Mouse (Mus musculus) heart, adult 8-10 months (tissue): ENCODE data around the gene Rtkn. TPM values are rescaled to one million over a fixed set of nuclear protein-coding genes. Genes with fewer than 3 reads are reported as not detected.

Source experiments
- DNase-seq: peaks from one replicate; pipeline ENCODE4 v3.0.0; 2022; ENCODE audit warnings: low spot score
- total RNA-seq, 4 experiments: library from RNA; stranded (reverse); gene quantifications; 2 replicates each; pipeline ENCODE4 v1.2.4; 2022

Gene Rtkn
- total RNA-seq, 4 experiments from 2014 or later: 4.8 to 5.4 (median 5.3) TPM

DNA sequence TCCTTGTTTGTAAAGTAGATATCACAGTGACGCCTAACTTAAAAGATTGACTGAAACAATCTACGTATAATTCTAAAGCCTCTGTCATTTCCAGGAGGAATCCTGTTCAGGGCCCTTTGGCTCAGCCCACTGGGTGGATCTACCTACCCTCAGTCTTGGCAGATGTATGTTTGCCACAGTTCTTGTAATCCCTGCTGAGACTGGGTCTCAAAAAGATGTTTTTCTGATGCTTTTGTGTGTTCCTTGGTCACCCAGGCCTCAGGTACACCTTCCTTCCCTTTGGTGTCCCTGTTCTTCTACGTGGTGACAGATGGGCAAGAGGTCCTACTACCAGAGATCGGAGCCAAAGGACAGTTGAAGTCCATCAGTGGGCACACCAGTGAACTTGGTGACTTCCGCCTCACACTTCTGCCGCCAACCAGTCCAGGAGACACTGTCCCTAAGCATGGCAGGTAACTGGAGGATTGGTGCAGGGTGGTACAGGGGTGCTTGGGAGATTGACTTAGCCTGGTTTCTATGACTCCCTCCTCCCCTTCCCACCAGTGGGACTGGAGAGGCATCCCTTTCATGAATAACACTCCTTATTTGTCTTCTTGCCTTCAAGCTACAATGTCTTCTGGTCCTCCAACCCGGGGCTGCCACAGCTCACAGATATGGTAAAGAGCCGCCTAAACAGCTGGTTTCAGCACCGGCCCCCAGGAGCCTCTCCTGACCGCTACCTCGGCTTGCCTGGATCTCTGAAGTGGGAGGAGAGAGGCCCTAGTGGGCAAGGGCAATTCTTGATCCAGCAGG, 18.7 kb upstream of the Rtkn start:
- DNase-seq: no peak

DNA sequence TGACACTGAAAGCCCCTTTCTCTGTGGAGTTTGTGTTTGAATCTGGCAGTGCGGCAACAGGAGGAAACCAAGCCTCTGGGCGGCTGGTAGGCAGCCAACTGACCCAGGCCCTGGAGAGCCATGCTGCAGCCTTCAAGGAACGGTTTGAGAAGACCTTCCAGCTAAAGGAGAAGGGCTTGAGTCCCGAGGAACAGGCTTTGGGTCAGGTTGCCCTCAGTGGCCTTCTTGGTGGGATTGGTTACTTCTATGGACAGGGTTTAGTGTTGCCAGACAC, 18.2 kb upstream of the Rtkn start:
- DNase-seq: no peak

DNA sequence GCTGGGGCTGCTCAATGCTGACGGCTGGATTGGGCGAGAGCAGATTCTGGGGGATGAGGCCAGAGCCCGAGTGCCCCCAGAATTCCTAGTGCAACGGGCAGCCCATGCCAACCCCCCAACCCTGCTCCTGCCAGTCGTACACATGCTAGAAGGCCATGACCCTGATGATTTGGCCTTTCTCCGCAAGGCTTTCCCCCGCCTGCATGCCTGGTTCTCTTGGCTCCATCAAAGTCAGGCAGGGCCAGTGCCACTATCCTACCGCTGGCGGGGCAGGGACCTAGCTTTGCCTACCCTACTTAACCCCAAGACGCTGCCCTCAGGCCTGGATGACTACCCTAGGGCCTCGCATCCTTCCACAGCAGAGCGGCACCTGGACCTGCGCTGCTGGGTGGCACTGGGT, 17.6 kb upstream of the Rtkn start:
- no peak for DNase-seq

DNA sequence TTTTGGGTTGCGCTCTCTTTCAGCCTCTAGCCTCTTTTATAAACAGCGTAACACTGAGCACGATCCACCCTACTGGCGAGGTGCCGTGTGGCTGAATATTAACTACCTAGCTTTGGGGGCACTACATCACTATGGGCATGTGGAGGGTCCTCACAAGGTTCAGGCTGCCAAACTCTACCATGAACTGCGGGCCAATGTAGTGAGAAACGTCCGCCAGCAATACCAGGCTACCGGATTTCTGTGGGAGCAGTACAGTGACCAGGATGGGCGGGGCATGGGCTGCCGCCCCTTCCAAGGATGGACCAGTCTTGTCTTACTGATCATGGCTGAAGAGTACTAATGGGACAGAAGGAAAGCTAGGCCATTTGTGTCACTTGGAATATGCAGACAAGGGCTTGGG, 16.9 kb upstream of the Rtkn start:
- no peak for DNase-seq

DNA sequence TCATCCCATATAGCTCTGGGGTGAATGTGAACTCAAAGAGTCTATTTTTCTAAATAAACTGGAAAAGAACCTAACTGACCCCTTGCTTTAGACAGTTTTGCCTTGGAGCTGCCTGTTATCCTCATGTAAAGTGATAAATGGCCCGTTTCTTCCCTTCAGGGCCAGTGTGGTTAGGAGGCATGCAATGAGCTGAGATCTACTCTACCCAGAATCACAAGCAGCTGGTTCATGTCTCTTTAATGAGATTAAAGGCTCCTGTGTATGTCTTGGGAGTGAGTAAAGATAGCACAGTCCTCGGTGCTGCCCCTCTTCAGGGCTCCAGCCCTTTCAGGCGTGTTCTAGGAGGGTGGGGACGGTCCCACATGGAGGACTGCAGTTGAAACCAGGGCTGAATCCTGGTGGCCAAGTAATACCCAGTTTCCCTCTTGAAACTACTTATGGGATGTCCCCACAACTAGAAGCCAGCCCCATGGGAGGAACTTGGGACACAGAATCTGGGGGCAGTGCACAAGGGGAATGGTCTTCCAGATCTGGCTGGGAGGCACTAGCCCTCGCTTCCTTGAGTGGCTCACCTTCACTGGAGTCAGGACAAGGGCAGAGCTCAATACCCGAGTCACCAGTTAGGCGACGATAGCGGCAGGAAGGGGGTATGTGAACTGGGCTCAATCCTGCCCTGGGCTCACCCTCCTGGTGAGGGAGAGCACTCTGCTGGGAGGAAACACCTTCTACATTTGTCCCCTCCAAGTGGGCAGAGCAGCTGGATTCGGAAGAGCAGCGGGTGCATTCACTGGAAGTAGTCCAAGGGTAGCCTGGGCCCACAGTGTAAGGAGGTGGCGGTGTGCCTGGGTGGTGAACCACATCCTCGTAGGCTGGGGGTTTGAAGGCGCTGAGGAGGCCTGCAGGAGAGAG, 16.2 kb upstream of the Rtkn start:
- DNase-seq: no peak

DNA sequence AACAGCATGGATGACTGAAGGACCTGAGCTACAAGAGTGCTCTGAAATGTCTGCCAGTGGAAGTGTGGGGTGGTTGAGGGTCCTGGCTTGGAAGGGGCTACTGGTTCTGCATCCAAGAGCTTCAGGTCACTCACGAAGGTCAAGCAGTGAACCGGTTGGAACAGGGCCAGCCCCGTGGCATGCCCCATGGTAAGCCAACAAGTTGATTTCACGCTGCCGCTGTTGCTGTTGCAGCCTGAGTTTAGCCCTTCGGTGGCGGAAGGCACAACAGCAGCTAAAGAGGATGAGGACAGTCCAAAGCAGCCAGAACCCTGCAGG, 15.6 kb upstream of the Rtkn start:
- no peak for DNase-seq

DNA sequence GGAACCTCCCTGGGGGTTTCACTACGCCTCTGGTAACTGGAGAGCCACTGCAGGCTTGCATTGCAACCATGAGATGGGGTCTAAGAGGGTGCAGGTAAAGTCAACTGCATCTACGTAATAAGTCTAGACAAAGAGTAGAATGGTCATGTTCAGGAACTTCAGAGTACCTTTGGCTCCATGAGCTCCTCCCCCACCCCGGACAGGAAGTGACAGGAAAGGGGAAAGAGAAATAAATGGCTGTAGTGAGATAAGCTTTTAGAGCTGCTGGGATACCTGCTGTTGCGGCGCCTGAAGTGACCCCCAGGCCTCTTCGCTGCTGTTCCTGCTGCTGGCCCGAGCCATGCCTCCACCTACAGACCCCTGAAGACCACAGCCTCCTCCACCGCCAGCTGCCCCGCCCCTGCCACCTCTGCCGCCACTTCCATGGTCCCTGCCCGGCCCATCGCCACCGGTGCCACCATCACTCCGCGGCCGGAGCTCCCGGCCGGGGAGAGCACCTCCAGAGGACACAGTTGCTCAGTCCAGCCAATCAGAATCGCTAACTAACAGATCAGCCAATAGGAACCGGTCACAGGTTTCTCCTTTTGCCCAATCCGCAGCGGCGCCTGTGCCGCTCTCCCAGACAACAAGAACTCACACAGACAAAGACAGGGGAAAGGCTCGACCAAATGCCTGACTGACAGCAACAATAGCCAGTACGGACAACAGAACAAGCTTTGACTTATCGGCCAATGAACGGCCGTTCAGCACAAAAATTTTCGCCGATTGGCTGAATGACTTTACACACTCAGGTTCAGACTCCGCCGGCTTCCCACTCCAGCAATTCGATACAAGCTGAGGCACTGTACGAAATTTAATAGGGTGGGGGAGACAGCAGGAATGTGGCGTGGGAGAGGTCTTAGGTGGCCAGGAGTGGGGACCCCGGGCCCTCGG, 14.1 kb upstream of the Rtkn start, which contains the start of gene Wbp1:
Gene Wbp1 (minus strand): TSS at position 630 of the 933 bp plus-strand sequence.
- DNase-seq: peak; percentile 99

DNA sequence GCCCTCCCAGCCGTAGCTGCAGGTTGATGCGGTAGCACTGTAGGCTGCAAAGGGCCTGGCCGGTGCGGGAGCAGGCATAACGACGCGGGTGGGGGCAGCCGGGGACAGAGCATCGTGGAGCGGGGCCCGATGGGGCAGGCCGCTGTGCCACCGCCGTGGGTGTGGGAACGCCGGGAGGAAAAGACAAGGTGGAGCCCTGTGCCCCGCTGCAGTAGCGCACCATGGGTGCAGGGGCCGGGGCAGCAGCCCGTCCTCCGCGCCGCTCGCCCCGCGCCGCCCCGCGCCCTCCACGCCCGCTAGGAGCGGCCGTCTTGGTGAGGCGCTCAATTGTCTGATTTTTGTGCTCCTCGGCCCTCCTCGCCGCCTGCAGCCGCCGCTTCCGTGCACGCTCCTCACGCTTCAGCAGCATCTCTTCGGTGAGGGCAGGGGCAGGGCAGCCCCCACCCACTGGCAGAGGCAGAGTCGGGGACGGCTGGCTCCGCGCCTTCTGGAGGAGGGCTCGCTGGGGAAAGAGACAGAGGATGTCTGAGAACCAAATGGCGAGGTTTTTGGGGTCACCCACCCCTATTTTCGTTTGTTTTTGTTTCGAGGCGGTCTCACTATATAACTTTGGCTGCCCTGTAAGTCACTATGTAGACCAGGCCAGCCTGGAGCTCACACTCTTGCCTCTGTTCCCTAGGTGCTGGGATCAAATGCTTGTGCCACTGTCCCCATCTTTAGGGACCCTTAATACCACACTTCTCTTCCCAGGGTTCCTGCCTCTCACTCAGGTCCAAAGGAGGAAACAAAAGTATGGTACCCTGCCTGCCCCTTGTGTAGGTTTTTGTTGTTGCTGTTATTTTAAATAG, 13.2 kb upstream of the Rtkn start:
- DNase-seq: no peak

DNA sequence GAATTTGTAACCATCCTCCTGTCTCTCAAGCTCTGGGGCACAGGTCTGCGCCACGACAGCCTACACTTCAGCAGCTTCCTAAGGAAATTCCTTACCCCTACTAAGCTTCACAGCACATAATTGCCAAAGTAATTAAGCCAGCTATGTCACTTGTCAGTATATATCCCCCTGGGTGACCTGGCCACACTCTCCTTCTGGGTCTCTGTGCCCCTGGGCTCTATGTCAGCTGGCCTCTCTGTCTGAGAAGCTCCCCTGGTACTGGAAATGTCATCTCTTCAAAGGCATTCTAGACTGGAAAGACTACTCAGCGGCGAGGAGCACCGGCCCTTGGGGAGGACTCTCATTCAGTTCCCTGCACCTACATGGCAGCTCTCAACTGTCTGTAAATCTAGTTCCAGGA, 12.3 kb upstream of the Rtkn start:
- DNase-seq: no peak

DNA sequence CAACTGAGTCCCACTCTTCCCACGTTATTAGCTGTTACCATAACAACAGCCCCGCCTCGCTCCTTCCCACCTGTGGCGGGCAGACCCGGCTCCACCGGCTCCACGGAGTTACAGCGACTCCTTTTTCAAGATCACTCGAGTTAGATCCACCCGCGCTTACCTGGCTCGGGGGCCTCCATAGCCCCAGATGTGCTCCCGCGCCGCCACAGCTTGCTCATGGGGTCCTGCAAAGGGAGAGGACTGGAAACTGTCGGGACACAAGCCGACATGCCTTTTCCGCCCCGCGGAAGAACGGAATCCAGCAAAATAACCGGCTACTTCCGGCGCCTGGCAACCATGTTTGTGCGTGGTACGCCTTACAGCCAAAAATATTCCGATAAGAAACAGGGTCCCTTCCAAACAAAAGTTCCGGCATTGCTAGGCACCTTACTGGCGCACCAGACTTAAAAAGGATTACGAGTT, 10.4 kb upstream of the Rtkn start:
- peak; percentile 93 for DNase-seq

DNA sequence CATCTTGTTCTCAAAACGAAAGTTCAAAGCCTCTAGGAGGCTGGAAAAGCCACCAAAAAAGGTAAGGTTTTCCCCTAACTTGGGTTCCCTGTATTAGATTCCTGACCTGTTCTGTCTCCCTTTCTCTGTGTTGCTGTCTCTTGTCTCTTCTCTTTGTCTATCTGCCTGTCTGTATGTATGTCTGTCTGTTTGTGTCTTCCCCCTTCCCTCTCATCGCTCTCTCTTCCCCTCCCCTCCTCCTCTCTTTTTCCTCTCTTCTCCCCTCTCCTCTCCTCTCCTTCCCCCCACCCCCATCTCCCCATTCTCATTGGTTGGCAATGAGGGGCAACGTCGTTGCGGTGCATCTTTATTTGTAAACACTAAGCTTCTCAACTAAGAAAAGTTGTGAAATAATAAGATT, 9.9 kb upstream of the Rtkn start, which contains the start of gene Ino80b:
Gene Ino80b (minus strand): TSS at position 101 of the 400 bp plus-strand sequence.
- DNase-seq: no peak

DNA sequence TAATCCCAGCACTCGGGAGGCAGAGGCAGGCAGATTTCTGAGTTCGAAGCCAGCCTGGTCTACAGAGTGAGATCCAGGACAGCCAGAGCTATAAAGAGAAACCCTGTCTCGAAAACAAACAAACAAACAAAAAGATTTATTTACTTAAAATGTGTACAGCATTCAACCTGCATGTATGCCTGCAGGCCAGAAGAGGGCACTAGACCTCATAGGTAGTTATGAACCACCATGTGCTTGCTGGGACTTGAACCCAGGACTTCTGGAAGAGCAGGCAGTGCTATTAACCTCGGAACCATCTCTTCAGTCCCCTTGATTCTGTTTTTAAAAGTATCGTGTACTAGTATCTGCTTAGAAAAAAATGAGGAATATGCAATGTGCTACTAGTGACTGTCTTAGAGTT, 7.8 kb upstream of the Rtkn start:
- no peak for DNase-seq

DNA sequence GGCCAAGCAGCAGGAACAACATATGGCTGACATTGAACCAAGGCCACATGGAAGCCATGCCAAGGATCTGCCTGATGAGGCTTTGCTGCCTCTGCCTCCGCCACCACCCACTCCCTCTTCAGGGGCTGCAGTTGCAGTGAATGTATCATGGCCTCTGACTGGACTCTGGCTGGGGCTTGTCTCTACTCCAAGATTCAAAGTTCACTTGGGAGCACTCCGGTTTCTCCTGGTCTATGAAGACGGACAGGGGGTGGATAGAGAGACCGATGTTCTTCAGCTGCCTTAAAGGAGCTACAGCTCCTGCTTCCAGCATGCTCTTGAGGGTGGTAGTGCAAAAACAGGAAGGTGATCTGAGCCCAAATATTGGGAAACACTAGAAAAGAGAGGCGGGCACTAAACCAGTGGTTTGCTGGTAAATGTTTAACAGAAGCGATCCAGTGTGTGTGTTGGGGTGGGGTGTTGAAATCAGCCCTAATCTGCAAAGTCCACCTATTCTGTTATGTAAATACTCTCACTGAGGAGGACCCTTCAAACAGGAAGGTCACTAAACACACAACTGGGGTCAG, 3.7 kb upstream of the Rtkn start:
- DNase-seq: no peak

DNA sequence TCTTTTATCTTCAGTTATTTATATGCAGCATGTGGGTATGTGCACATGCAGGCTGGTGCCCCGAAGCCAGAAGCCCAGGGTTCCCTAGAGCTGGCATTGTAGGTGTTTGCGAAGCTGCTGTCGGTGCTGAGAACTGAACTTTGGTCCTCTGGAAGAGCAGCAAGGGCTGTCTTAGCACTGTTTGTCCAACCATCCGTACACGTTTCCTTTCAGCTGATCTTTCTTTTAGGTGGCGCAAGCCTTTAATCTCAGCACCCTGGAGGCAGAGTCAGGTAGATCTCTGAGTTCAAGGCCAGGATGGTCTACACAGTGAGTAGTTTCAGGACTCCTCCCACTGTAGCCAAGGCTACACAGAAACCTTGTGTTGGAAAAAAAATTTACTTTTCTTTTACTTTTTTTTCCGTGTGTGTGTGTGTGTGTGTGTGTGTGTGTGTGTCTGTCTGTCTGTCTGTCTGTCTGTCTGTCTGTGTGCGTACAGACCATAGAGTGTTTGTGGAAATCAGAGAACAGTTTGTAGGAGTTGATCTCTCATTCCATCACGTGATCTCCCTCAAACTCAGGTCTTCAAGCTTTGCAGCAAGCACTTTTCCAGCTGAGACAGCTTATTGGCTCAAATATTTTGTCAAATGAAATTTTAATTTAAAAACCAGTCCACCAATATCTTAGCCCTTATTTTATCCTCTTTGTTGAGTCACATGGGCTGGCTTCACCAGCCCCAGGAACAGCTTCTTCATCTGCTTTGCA, 2.9 kb upstream of the Rtkn start:
- DNase-seq: no peak

DNA sequence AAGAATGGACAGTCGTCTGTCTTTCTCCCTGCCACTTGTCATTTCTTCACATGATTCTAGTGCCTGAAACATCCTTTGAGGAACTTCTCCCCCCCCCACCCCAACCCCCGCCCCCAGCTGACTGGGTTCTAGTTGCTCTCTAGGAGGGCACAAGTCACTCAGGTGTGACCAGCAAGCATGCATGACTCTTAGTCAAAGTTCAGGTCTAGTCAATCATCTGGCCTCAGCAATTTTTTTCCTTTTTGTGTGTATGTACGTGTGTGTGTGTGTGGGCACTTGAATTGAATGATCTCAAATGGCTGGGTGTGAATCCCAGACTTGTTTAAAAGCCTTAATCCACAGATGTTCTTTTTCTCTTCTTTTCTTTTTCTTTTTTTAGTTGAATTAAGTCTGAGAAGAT, 1.0 kb upstream of the Rtkn start:
- no peak for DNase-seq

DNA sequence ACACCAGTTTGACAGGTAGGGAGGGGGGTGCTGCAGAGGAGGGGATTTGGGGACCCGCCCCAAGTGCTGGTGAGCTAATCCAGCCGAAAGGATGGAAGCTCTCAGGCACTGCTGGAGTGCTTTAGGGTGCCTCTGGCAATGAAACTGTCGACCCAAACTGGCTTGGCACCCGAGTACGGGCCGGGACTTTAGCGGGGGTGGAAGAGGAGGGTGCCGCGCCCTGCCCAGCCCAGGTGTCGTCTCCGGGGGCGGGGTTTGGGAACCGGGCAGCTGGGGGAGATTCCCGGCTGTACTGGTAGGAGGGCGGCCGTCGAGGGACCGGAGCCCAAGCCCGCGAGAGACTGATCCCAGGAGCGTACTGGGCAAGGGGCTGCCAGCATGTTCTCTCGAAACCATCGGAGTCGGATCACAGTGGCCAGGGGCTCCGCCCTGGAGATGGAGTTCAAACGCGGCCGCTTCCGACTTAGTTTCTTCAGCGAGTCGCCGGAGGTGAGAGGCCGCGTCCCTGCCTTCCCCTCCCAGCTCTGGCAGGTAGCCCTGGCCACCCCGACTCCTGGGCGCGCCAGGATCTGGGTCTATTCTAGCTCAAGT, 403 bp downstream of the Rtkn start:
- no peak for DNase-seq

DNA sequence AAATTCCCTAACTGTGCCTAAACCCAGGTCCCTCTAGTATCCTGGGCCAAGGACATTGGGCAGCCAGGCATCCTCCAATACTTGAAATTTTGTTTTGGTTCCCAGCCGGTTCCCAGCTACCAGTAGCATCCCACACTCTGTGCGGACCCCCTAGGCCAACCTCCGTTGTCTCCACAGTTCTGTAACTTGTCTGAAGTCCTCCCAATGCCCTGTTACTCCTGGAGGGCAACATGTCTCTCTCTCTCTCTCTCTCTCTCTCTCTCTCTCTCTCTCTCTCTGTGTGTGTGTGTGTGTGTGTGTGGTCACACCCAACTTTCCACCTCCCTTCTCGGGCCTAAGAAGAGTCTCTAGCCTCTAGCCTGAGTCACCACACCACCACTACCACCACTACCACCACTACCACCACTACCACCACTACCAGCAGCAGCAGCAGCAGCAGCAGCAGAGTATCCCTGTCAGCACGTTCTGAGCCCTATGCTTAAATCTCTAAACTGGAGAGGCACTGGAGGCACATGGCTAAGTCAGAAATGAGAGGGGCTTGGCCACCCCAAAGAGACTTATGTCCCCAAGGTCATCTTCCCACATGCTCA, 1.1 kb downstream of the Rtkn start:
- no peak for DNase-seq

DNA sequence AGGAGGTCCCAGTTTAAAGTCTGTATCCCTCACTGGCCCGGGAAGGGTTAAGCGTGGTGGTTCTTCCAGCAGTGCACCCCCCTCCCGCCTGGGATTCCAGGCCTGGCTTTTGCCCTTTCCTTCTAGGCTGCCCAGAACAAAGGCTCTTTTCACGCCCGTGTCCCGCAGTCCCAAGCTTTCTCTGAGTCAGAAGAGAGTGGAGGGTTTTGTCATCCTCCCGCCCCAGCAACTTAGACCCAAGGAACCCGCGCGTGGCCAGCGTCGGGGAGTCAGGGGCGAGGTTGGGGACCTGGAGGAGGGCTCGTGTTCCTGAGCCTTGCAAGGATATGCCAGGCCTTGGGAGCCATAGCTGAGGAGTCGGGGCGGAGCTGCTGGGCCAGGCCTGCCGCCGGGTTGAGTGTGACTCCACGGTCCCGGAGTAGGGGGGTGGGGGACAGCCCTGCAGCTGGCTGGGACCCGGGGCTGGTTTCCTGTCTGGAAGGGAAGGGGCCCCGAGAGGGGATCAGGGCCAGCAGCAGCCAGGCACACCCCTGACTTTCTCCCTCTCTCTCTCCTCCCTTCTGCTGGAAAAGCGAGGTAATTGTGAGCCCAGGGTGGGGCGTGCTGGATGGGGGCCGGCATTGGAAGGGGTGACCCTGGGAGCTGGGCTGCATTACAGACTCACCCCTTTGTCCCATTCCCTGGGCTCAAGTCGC, 1.8 kb downstream of the Rtkn start:
- no peak for DNase-seq

DNA sequence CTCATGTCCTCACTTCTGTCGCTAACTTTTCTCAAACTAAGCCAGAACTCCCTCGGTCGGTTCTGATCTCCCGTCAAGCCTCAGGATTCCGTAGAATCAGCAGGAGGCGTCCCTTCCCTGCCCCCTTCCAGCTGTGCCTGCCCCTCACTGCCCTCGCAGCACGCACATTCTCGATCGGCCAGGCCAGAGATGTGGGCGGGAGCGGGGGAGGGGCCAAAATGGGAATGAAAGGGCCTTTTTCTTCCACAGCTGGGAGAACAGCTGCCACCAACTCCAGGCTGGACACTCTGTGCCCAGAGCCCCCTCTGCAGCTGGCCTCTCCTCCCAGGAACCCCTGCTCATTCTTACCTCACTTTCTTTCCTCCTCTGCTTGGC, 2.3 kb downstream of the Rtkn start:
- peak; percentile 91 for DNase-seq
